Mouse (Mus musculus): Measurements from ENCODE around the gene Slc16a12. TPM values are rescaled to one million over a fixed set of nuclear protein-coding genes. Genes with fewer than 3 reads are reported as not detected.

Slc16a12 gene
- polyA plus RNA-seq, 1 experiment = not detected

- H3K4me1 ChIP-seq (ENCODE audit: control insufficient read depth, insufficient read depth, low read length) = no peaks in the 10 kb centered on the region
- TF ChIP-seq POLR2A (IDR thresholded peaks at IDR 0.05; ENCODE audit: insufficient read depth, low read depth, low read length) (no peak), CTCF (IDR thresholded peaks at IDR 0.05; ENCODE audit: insufficient read depth, low read depth, low read length) (no peak)
- 86% methylated on average over 5 of the region's 5 CpGs for WGBS
- no peak overlapping the region for H3K27ac ChIP-seq (ENCODE audit: insufficient read depth, low read depth, low read length)
- H3K4me3 ChIP-seq (ENCODE audit: insufficient read depth, low read depth, low read length) = no peak overlapping the region
These were observed 28.1 kb downstream of the Slc16a12 start for GRCm38 (mm10) chr19:34718963-34719362.

GRCm38 (mm10) chr19:34718478-34718877 lies 28.6 kb downstream of the Slc16a12 start:
- 54% methylated on average over 2 of the region's 2 CpGs for WGBS
- no peak overlapping the region for H3K4me3 ChIP-seq (ENCODE audit: insufficient read depth, low read depth, low read length)

GRCm38 (mm10) chr19:34715895-34716294 lies 31.2 kb downstream of the Slc16a12 start:
- TF ChIP-seq POLR2A (IDR thresholded peaks at IDR 0.05; ENCODE audit: insufficient read depth, low read depth, low read length) = no peak
- no peak for TF ChIP-seq CTCF (IDR thresholded peaks at IDR 0.05; ENCODE audit: insufficient read depth, low read depth, low read length)
- Histone ChIP-seq H3K4me3 (ENCODE audit: insufficient read depth, low read depth, low read length) (no peak overlapping the region), H3K27ac (ENCODE audit: insufficient read depth, low read depth, low read length) (no peak overlapping the region), H3K4me1 (ENCODE audit: control insufficient read depth, insufficient read depth, low read length) (no peaks in the 10 kb centered on the region)
- 88% methylated on average over 1 of the region's 1 CpGs for WGBS

More at GRCm38 (mm10) chr19:34718478-34718877, 28.6 kb downstream of the Slc16a12 start:
- Histone ChIP-seq H3K27ac (ENCODE audit: insufficient read depth, low read depth, low read length) (no peak overlapping the region), H3K4me1 (ENCODE audit: control insufficient read depth, insufficient read depth, low read length) (no peaks in the 10 kb centered on the region)
- no peak for TF ChIP-seq POLR2A (IDR thresholded peaks at IDR 0.05; ENCODE audit: insufficient read depth, low read depth, low read length)
- TF ChIP-seq CTCF (IDR thresholded peaks at IDR 0.05; ENCODE audit: insufficient read depth, low read depth, low read length) = no peak

- Histone ChIP-seq H3K27ac (ENCODE audit: insufficient read depth, low read depth, low read length) (no peak overlapping the region), H3K4me3 (ENCODE audit: insufficient read depth, low read depth, low read length) (no peak overlapping the region), H3K4me1 (ENCODE audit: control insufficient read depth, insufficient read depth, low read length) (no peaks in the 10 kb centered on the region)
- 73% methylated on average over 5 of the region's 5 CpGs for WGBS
- TF ChIP-seq POLR2A (IDR thresholded peaks at IDR 0.05; ENCODE audit: insufficient read depth, low read depth, low read length) (no peak), CTCF (IDR thresholded peaks at IDR 0.05; ENCODE audit: insufficient read depth, low read depth, low read length) (no peak)
These were observed 32.8 kb downstream of the Slc16a12 start for GRCm38 (mm10) chr19:34714250-34714666.

GRCm38 (mm10) chr19:34712050-34712449 lies 35.0 kb downstream of the Slc16a12 start:
- 71% methylated on average over 2 of the region's 2 CpGs for WGBS

DNA sequence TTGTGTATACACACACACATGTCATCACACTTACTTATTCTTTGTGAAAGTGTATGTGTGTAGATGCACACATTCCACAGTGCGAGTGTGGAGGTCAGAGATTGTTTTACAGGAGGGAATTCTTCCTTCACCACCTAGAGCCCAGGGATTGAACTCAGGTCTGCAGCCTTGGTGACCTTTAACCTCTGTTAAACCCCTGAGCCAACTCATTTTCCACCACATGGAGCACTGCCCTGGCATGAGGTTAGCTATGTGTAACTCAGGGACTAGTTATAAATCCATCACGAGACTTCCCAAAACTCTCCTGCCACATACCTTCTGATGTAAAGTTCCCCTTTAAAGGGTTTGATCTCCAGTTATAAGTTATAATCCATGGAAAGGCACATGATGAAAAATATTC lies 38.9 kb downstream of the Slc16a12 start:
- Histone ChIP-seq H3K27ac (ENCODE audit: insufficient read depth, low read depth, low read length) (no peak overlapping the region), H3K4me3 (ENCODE audit: insufficient read depth, low read depth, low read length) (no peak overlapping the region), H3K4me1 (ENCODE audit: control insufficient read depth, insufficient read depth, low read length) (no peaks in the 10 kb centered on the region)
- TF ChIP-seq CTCF (IDR thresholded peaks at IDR 0.05; ENCODE audit: insufficient read depth, low read depth, low read length) (no peak), POLR2A (IDR thresholded peaks at IDR 0.05; ENCODE audit: insufficient read depth, low read depth, low read length) (no peak)
- WGBS = 98% methylated on average over 2 of the region's 2 CpGs

More at GRCm38 (mm10) chr19:34712050-34712449, 35.0 kb downstream of the Slc16a12 start:
- H3K27ac ChIP-seq (ENCODE audit: insufficient read depth, low read depth, low read length) = no peak overlapping the region
- H3K4me3 ChIP-seq (ENCODE audit: insufficient read depth, low read depth, low read length) = no peak overlapping the region
- TF ChIP-seq POLR2A (IDR thresholded peaks at IDR 0.05; ENCODE audit: insufficient read depth, low read depth, low read length) (no peak), CTCF (IDR thresholded peaks at IDR 0.05; ENCODE audit: insufficient read depth, low read depth, low read length) (no peak)
- H3K4me1 ChIP-seq (ENCODE audit: control insufficient read depth, insufficient read depth, low read length) = no peaks in the 10 kb centered on the region

DNA sequence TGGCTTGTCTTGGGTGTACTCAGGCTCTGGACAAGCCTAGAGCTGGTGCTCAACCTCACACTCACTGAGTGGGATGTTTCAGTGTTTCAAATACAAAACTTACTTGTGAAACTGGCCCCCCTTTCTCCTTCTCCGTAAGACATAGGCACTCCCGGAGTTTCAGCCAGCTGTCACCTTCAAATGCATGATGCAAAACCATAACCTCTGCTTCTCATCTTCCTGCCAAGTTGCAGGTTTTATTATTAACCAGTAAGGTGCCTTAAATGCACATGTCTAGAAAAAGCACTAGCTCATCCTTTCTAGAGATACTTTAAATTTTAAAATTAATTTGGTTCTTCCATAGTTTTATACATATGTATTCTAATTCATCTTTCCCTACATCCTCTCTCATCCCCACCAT lies 39.5 kb downstream of the Slc16a12 start:
- no peak overlapping the region for H3K4me3 ChIP-seq (ENCODE audit: insufficient read depth, low read depth, low read length)
- no peak overlapping the region for H3K27ac ChIP-seq (ENCODE audit: insufficient read depth, low read depth, low read length)
- TF ChIP-seq POLR2A (IDR thresholded peaks at IDR 0.05; ENCODE audit: insufficient read depth, low read depth, low read length) (no peak), CTCF (IDR thresholded peaks at IDR 0.05; ENCODE audit: insufficient read depth, low read depth, low read length) (no peak)
- no peaks in the 10 kb centered on the region for H3K4me1 ChIP-seq (ENCODE audit: control insufficient read depth, insufficient read depth, low read length)
- 84% methylated on average over 2 of the region's 2 CpGs for WGBS

DNA sequence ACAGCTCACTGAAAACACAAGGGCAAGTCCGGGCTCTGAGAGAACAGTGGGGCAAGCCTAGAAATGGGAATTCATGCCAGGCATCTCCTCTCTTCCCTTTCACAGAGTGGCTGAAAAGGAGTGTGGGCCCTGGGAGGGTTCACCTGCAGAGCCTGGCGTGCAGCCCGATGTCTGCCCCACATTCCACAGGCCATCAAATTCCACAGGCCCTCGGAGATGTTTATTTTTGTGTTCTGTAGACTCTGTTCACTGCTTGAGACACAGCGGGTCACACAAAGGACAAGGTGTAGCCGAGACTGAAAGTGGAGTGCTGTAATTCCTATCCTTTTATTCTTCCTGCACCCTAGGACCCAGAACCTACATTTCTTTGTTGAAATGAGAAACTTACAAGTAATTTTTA lies 40.8 kb downstream of the Slc16a12 start:
- WGBS = 65% methylated on average over 6 of the region's 6 CpGs
- TF ChIP-seq CTCF (IDR thresholded peaks at IDR 0.05; ENCODE audit: insufficient read depth, low read depth, low read length) = no peak
- no peak for TF ChIP-seq POLR2A (IDR thresholded peaks at IDR 0.05; ENCODE audit: insufficient read depth, low read depth, low read length)
- H3K4me3 ChIP-seq (ENCODE audit: insufficient read depth, low read depth, low read length) = no peak overlapping the region

GRCm38 (mm10) chr19:34705141-34705540 lies 41.9 kb downstream of the Slc16a12 start:
- no peak overlapping the region for H3K4me3 ChIP-seq (ENCODE audit: insufficient read depth, low read depth, low read length)
- no peaks in the 10 kb centered on the region for H3K4me1 ChIP-seq (ENCODE audit: control insufficient read depth, insufficient read depth, low read length)
- no peak overlapping the region for H3K27ac ChIP-seq (ENCODE audit: insufficient read depth, low read depth, low read length)
- TF ChIP-seq CTCF (IDR thresholded peaks at IDR 0.05; ENCODE audit: insufficient read depth, low read depth, low read length) (no peak), POLR2A (IDR thresholded peaks at IDR 0.05; ENCODE audit: insufficient read depth, low read depth, low read length) (no peak)
- WGBS = 94% methylated on average over 1 of the region's 1 CpGs

More for the DNA sequence above, 40.8 kb downstream of the Slc16a12 start:
- Histone ChIP-seq H3K4me1 (ENCODE audit: control insufficient read depth, insufficient read depth, low read length) (no peaks in the 10 kb centered on the region), H3K27ac (ENCODE audit: insufficient read depth, low read depth, low read length) (no peak overlapping the region)

GRCm38 (mm10) chr19:34699300-34699699 lies 47.8 kb downstream of the Slc16a12 start:
- H3K27ac ChIP-seq (ENCODE audit: insufficient read depth, low read depth, low read length) = no peak overlapping the region
- TF ChIP-seq CTCF (IDR thresholded peaks at IDR 0.05; ENCODE audit: insufficient read depth, low read depth, low read length) = no peak
- no peak for TF ChIP-seq POLR2A (IDR thresholded peaks at IDR 0.05; ENCODE audit: insufficient read depth, low read depth, low read length)
- 49% methylated on average over 2 of the region's 2 CpGs for WGBS

More at GRCm38 (mm10) chr19:34699300-34699699, 47.8 kb downstream of the Slc16a12 start:
- Histone ChIP-seq H3K4me3 (ENCODE audit: insufficient read depth, low read depth, low read length) (no peak overlapping the region), H3K4me1 (ENCODE audit: control insufficient read depth, insufficient read depth, low read length) (no peaks in the 10 kb centered on the region)

All from olfactory bulb, adult 2 months (tissue).